Mouse (Mus musculus): ENCODE measurements around the gene Ccdc122.

GRCm38 (mm10) chr14:77141324-77142282 is 105.0 kb downstream of the Ccdc122 start:
- TF ChIP-seq CTCF (IDR thresholded peaks at IDR 0.05; ENCODE audit: low read depth, low read length) (no peak), POLR2A (IDR thresholded peaks at IDR 0.05; ENCODE audit: borderline replicate concordance, low read depth, low read length) (no peak)
